Mouse (Mus musculus): ENCODE results near the gene Aoah.
A peak's percentile ranks its signal among the peaks of the same experiment; 100 is the strongest.

Aoah gene

DNA sequence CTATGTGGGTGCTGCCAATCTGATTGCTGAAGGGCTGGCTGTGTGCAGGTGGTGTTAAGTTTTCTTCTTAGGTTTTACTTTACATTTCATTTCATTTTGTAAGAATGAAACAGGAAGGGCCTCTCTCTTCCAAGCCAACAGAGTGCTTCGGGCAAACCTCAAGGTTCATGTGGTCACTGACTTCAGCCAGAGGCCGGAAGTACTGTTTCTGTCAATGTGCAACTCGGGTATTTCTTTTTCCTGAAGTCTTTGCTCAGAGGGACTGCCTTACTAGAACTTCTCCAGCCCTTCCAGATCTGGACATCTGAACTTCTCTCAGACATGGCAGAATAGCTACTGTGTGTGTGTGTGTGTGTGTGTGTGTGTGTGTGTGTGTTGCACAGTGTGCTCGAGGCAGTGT is at the start of gene Aoah:
Gene Aoah (plus strand): TSS at position 213 of the 400 bp plus-strand sequence.
- DNase-seq (ENCODE audit: low spot score in 2 of 2): no peak

- no peak for DNase-seq (ENCODE audit: low spot score in 2 of 2)
These were observed 39.1 kb upstream of the Aoah start for GRCm38 (mm10) chr13:20754843-20755242.

DNA sequence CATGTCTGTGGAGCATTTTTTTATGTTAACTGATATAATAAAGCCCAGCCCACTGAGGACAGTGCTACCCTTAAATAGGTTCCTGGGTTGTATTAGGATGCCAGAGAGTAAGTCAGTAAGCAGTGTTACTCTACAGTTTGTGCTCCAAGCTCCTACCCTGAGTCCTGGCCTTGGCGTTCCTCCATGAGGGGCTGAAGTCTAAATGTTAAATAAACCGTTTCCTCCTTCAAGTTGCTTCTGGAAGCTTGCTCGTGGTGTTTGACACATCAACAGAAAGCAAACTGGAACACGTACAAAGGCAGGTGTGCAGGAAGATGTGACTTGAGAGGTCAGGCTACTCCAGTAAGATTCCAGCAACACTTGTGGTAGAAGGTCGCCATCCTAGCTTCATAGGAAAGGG is 10.3 kb upstream of the Aoah start:
- DNase-seq (ENCODE audit: low spot score in 2 of 2): no peak

DNA sequence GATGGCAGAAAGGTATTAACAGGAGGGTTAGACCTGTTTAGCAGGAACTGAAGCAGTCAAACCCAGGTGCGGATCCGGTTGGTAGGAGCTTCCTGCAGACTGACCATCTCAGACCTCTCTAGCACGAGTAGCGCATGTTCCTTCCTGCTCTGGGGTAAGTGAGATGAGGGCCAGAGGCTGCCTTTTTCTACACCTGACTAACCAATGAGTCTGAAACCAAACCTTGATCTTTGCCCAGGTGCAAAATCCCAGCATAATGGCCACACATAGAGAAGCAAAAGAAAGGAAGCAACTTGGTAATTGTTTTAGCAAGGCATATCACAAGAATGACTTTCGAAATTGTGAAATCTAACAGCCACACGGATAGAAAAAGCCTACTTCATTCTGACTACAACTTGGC is 9.9 kb upstream of the Aoah start:
- DNase-seq (ENCODE audit: low spot score in 2 of 2): no peak

- DNase-seq (ENCODE audit: low spot score in 2 of 2): no peak
These were observed 8.0 kb upstream of the Aoah start for GRCm38 (mm10) chr13:20785960-20786359.

- no peak for DNase-seq (ENCODE audit: low spot score in 2 of 2)
These were observed 7.1 kb upstream of the Aoah start for GRCm38 (mm10) chr13:20786825-20787245.

GRCm38 (mm10) chr13:20787952-20788351 is 6.0 kb upstream of the Aoah start:
- no peak for DNase-seq (ENCODE audit: low spot score in 2 of 2)

GRCm38 (mm10) chr13:20796651-20797050 is 2.7 kb downstream of the Aoah start:
- DNase-seq (ENCODE audit: low spot score in 2 of 2): no peak

DNA sequence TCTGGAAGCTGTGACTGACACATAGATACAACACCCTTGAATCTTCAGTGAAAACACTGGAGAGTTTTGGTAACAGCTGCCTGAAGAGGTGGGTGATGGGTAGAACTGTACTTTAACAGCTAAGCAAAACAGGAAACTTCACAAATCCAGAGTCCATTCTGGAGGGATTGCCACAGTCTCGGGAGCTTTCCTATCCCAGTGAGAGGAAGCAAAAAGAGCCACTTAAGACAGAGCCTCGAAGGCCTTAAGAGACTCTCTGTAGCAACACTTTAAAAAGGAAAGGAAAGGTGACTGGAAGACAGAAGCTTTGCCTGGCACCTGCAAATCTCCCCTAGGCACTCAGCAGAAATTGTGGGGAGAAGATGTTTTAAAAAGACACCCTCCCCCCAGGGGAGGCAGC is 4.6 kb downstream of the Aoah start:
- no peak for DNase-seq (ENCODE audit: low spot score in 2 of 2)

DNA sequence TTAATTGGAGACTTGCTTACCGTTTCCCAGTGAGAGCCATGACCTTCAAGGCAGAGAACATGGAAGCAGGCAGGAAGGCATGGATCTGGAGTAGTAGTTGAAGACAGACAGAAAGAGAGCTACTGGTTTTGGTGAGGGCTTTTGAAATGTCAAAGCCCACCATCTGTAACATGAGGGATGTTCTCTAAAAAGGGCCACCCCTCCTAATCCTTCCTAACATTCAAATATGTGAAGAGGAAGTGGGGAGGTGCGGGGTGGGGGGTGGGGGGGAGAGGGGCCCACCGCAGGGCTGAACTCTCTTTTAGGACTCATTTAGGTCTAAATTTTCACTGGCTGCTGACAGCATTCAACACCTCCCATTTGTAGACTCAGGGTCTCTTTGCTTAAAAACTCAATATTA is 5.9 kb downstream of the Aoah start:
- DNase-seq (ENCODE audit: low spot score in 2 of 2): no peak

GRCm38 (mm10) chr13:20800569-20800968 is 6.7 kb downstream of the Aoah start:
- DNase-seq (ENCODE audit: low spot score in 2 of 2): no peak

DNA sequence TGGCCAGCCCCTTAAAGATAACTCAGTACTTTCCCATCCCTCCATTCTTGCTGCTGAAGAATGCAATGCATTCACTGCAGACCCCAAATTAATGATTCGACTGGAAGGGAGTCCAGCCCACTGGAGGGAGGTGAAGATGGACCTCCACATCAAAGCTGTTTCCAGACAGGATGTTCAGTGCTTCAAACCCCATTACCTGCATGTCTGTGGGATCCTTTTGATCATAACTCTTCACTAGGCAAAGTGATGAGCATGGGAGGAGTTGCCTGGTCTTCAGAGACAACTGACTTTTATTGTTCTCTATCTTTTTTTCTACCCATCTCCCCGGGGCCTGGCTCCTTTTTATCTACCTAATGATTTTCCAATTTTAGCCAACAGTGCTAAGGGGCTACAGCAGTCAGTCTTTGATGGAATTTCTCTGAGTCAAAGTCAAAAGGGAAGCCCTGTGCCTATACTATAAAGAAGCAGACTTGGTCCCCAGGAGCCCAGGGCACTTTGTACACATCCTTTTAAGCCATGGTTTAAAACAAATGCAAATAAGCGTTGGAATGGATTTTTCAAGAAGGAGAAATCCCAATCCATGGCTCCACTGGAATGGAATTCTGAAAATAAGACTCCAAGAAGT is 18.0 kb downstream of the Aoah start:
- DNase-seq (ENCODE audit: low spot score in 2 of 2): no peak

DNA sequence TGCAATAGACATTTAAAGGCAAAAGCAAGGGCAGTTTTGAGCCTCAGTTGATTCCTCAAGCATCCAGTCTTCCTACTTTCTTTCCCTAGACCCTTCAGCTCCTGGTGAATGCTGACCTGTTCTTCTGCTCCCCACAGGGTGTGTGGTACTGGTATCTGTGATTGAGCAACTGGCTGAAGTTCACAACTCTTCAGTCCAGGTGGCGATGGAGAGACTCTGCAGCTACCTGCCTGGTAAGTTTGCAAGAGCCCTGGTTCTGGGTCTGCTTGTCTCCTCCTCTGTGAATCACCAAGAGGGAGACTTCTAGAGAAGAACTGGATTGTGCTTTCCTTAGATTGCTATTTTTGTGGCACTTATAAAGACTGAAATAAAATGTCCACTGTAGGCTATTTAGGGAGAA is 22.5 kb downstream of the Aoah start:
- no peak for DNase-seq (ENCODE audit: low spot score in 2 of 2)

- peak in 1 of 2 experiments; percentile 11 for DNase-seq (ENCODE audit: low spot score in 2 of 2)
These were observed 26.9 kb downstream of the Aoah start for GRCm38 (mm10) chr13:20820712-20821328.

- no peak for DNase-seq (ENCODE audit: low spot score in 2 of 2)
These were observed 34.8 kb downstream of the Aoah start for GRCm38 (mm10) chr13:20828728-20829127.

GRCm38 (mm10) chr13:20829181-20829900 is 35.4 kb downstream of the Aoah start:
- DNase-seq (ENCODE audit: low spot score in 2 of 2): no peak

DNA sequence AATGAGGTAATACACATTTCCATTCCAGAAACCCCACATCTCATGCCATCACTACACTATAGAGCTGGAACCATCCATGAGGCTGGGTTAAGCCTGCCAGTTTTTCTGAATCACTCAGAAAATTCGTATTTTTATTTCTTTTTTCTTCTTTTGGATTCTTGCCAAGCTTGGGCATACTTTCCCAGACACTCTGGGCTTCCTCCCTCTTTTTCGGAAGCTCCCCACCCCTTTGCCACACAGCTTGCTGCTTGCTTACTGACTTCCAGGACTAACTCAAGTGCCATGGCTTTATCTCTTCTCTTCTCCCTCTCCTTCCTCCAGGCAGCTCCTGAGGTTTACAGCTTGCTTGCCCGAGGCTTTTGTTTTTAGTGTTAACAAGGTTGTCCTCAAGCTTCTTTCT is 62.0 kb downstream of the Aoah start:
- DNase-seq (ENCODE audit: low spot score in 2 of 2): peak; percentile 3 to 6

GRCm38 (mm10) chr13:20899372-20899771 is 105.5 kb downstream of the Aoah start:
- no peak for DNase-seq (ENCODE audit: low spot score in 2 of 2)

GRCm38 (mm10) chr13:20900396-20900971 is 106.6 kb downstream of the Aoah start:
- peak in 1 of 2 experiments; percentile 8 for DNase-seq (ENCODE audit: low spot score in 2 of 2)

- DNase-seq (ENCODE audit: low spot score in 2 of 2): peak in 1 of 2 experiments; percentile 4
These were observed 107.1 kb downstream of the Aoah start for GRCm38 (mm10) chr13:20900972-20901457.

- DNase-seq (ENCODE audit: low spot score in 2 of 2): no peak
These were observed 107.8 kb downstream of the Aoah start for GRCm38 (mm10) chr13:20901634-20902135.

DNA sequence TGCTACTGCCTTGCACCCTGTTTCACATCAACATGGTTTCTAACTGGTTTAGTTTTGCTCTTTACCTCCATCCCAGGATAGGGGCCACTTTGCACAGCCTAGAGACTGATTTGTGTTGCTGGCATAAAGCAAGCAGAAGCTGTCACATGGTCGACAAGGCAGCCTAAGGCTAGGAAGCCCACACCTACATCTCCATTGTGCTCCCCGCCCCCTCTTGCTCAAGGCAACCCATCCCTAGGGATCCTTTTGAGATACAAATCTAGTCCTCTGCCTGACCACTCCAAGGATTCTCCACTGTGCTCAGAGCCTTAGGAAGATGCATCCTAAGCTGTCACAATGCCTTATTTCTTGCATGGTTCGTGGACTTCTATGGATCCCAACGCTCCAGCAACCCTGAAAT is 110.2 kb downstream of the Aoah start:
- no peak for DNase-seq (ENCODE audit: low spot score in 2 of 2)

Data from frontal cortex, postnatal 36 days (tissue).